Mouse (Mus musculus) CD4-positive helper T cell, adult 2 months (primary cell): ENCODE data around the gene Cep89.
A peak's percentile ranks its signal among the peaks of the same experiment; 100 is the strongest.

Source experiments
- DNase-seq: peaks from one replicate; pipeline ENCODE4 v3.0.0-alpha.2; 2012; ENCODE audit warnings: low read depth, missing footprints, low spot score

Gene Cep89

GRCm38 (mm10) chr7:35396542-35397168 lies at the start of gene Cep89, which contains the start of gene Faap24:
Gene Cep89, plus strand, starts transcription at chr7:35397035.
Gene Faap24, minus strand, starts transcription at chr7:35396836.
- peak; percentile 97 for DNase-seq

- no peak for DNase-seq
Measured at GRCm38 (mm10) chr7:35347918-35348700, 48.7 kb upstream of the Cep89 start.

GRCm38 (mm10) chr7:35349022-35349421 lies 47.8 kb upstream of the Cep89 start:
- DNase-seq, result no peak

- DNase-seq, result no peak
Measured at GRCm38 (mm10) chr7:35349886-35350684, 46.8 kb upstream of the Cep89 start.

- no peak for DNase-seq
Measured at GRCm38 (mm10) chr7:35351155-35351554, 45.7 kb upstream of the Cep89 start.

GRCm38 (mm10) chr7:35353306-35353705 lies 43.5 kb upstream of the Cep89 start:
- DNase-seq, result no peak

- DNase-seq, result no peak
Measured at GRCm38 (mm10) chr7:35355303-35355872, 41.4 kb upstream of the Cep89 start.

- no peak for DNase-seq
Measured at GRCm38 (mm10) chr7:35357621-35358020, 39.2 kb upstream of the Cep89 start.

- no peak for DNase-seq
Measured at GRCm38 (mm10) chr7:35362253-35362652, 34.6 kb upstream of the Cep89 start.

- no peak for DNase-seq
Measured at GRCm38 (mm10) chr7:35362868-35363267, 34.0 kb upstream of the Cep89 start.

GRCm38 (mm10) chr7:35365161-35365910 lies 31.5 kb upstream of the Cep89 start:
- DNase-seq, result no peak

GRCm38 (mm10) chr7:35371096-35371495 lies 25.7 kb upstream of the Cep89 start:
- DNase-seq, result no peak

GRCm38 (mm10) chr7:35372483-35373017 lies 24.3 kb upstream of the Cep89 start:
- no peak for DNase-seq

GRCm38 (mm10) chr7:35373146-35373989 lies 23.5 kb upstream of the Cep89 start:
- DNase-seq, result no peak

GRCm38 (mm10) chr7:35374265-35374664 lies 22.6 kb upstream of the Cep89 start:
- no peak for DNase-seq

GRCm38 (mm10) chr7:35376623-35377022 lies 20.2 kb upstream of the Cep89 start:
- DNase-seq, result no peak

- DNase-seq, result no peak
Measured at GRCm38 (mm10) chr7:35379492-35380119, 17.2 kb upstream of the Cep89 start.

- DNase-seq, result no peak
Measured at GRCm38 (mm10) chr7:35380351-35380750, 16.5 kb upstream of the Cep89 start.

GRCm38 (mm10) chr7:35381861-35382260 lies 15.0 kb upstream of the Cep89 start:
- no peak for DNase-seq
